Mouse (Mus musculus): ENCODE data around the gene Ccdc85c. TPM values are rescaled to one million over a fixed set of nuclear protein-coding genes. Genes with fewer than 3 reads are reported as not detected.
A peak's percentile ranks its signal among the peaks of the same experiment; 100 is the strongest.

Gene Ccdc85c
- polyA plus RNA-seq, 1 experiment, result 40.8 TPM

- Histone ChIP-seq H3K4me3 (ENCODE audit: insufficient read depth, low read length) (no peak overlapping the region), H3K27ac (ENCODE audit: insufficient read depth, low read length) (no peak overlapping the region), H3K4me1 (ENCODE audit: control insufficient read depth, insufficient read depth, low read length) (0 out of 2 replicates have a peak, but pooled peaks cover 2% of the 10 kb centered on the region)
- TF ChIP-seq CTCF (IDR thresholded peaks at IDR 0.05; ENCODE audit: extremely low read depth, insufficient read depth, low read length) (no peak), POLR2A (IDR thresholded peaks at IDR 0.05; ENCODE audit: extremely low read depth, insufficient read depth, low read length) (no peak)
Observed at GRCm38 (mm10) chr12:108225781-108226180, 49.4 kb downstream of the Ccdc85c start.

- peaks cover 2% of the 10 kb centered on the region; the same call in 1 of the 2 replicates for H3K4me1 ChIP-seq (ENCODE audit: control insufficient read depth, insufficient read depth, low read length)
Observed at GRCm38 (mm10) chr12:108223357-108223756, 51.9 kb downstream of the Ccdc85c start.

GRCm38 (mm10) chr12:108221712-108222111, 53.5 kb downstream of the Ccdc85c start:
- Histone ChIP-seq H3K4me3 (ENCODE audit: insufficient read depth, low read length) (no peak overlapping the region), H3K27ac (ENCODE audit: insufficient read depth, low read length) (no peak overlapping the region), H3K4me1 (ENCODE audit: control insufficient read depth, insufficient read depth, low read length) (peaks cover 2% of the 10 kb centered on the region; the same call in 1 of the 2 replicates)
- TF ChIP-seq CTCF (IDR thresholded peaks at IDR 0.05; ENCODE audit: extremely low read depth, insufficient read depth, low read length), result no peak
- TF ChIP-seq POLR2A (IDR thresholded peaks at IDR 0.05; ENCODE audit: extremely low read depth, insufficient read depth, low read length), result no peak

More at GRCm38 (mm10) chr12:108223357-108223756, 51.9 kb downstream of the Ccdc85c start:
- H3K4me3 ChIP-seq (ENCODE audit: insufficient read depth, low read length), result no peak overlapping the region
- TF ChIP-seq CTCF (IDR thresholded peaks at IDR 0.05; ENCODE audit: extremely low read depth, insufficient read depth, low read length) (no peak), POLR2A (IDR thresholded peaks at IDR 0.05; ENCODE audit: extremely low read depth, insufficient read depth, low read length) (no peak)
- no peak overlapping the region for H3K27ac ChIP-seq (ENCODE audit: insufficient read depth, low read length)

GRCm38 (mm10) chr12:108221206-108221605, 54.0 kb downstream of the Ccdc85c start:
- no peak overlapping the region for H3K27ac ChIP-seq (ENCODE audit: insufficient read depth, low read length)
- no peak for TF ChIP-seq POLR2A (IDR thresholded peaks at IDR 0.05; ENCODE audit: extremely low read depth, insufficient read depth, low read length)
- no peak for TF ChIP-seq CTCF (IDR thresholded peaks at IDR 0.05; ENCODE audit: extremely low read depth, insufficient read depth, low read length)
- H3K4me1 ChIP-seq (ENCODE audit: control insufficient read depth, insufficient read depth, low read length), result peaks cover 2% of the 10 kb centered on the region; the same call in 1 of the 2 replicates
- no peak overlapping the region for H3K4me3 ChIP-seq (ENCODE audit: insufficient read depth, low read length)

GRCm38 (mm10) chr12:108220621-108221020, 54.6 kb downstream of the Ccdc85c start:
- Histone ChIP-seq H3K4me1 (ENCODE audit: control insufficient read depth, insufficient read depth, low read length) (peaks cover 2% of the 10 kb centered on the region; the same call in 1 of the 2 replicates), H3K4me3 (ENCODE audit: insufficient read depth, low read length) (no peak overlapping the region), H3K27ac (ENCODE audit: insufficient read depth, low read length) (no peak overlapping the region)
- TF ChIP-seq CTCF (IDR thresholded peaks at IDR 0.05; ENCODE audit: extremely low read depth, insufficient read depth, low read length) (no peak), POLR2A (IDR thresholded peaks at IDR 0.05; ENCODE audit: extremely low read depth, insufficient read depth, low read length) (no peak)

- no peak overlapping the region for H3K4me3 ChIP-seq (ENCODE audit: insufficient read depth, low read length)
- peaks cover 2% of the 10 kb centered on the region; the same call in 1 of the 2 replicates for H3K4me1 ChIP-seq (ENCODE audit: control insufficient read depth, insufficient read depth, low read length)
- TF ChIP-seq CTCF (IDR thresholded peaks at IDR 0.05; ENCODE audit: extremely low read depth, insufficient read depth, low read length) (no peak), POLR2A (IDR thresholded peaks at IDR 0.05; ENCODE audit: extremely low read depth, insufficient read depth, low read length) (no peak)
- no peak overlapping the region for H3K27ac ChIP-seq (ENCODE audit: insufficient read depth, low read length)
Observed at GRCm38 (mm10) chr12:108219825-108220616, 55.2 kb downstream of the Ccdc85c start.

- Histone ChIP-seq H3K27ac (ENCODE audit: insufficient read depth, low read length) (no peak overlapping the region), H3K4me1 (ENCODE audit: control insufficient read depth, insufficient read depth, low read length) (peaks cover 2% of the 10 kb centered on the region; the same call in 1 of the 2 replicates), H3K4me3 (ENCODE audit: insufficient read depth, low read length) (no peak overlapping the region)
- TF ChIP-seq POLR2A (IDR thresholded peaks at IDR 0.05; ENCODE audit: extremely low read depth, insufficient read depth, low read length) (no peak), CTCF (IDR thresholded peaks at IDR 0.05; ENCODE audit: extremely low read depth, insufficient read depth, low read length) (no peak)
Observed at GRCm38 (mm10) chr12:108219163-108219562, 56.1 kb downstream of the Ccdc85c start.

GRCm38 (mm10) chr12:108217572-108217971, 57.7 kb downstream of the Ccdc85c start:
- peaks cover 2% of the 10 kb centered on the region; the same call in 1 of the 2 replicates for H3K4me1 ChIP-seq (ENCODE audit: control insufficient read depth, insufficient read depth, low read length)
- no peak overlapping the region for H3K4me3 ChIP-seq (ENCODE audit: insufficient read depth, low read length)
- H3K27ac ChIP-seq (ENCODE audit: insufficient read depth, low read length), result no peak overlapping the region
- TF ChIP-seq POLR2A (IDR thresholded peaks at IDR 0.05; ENCODE audit: extremely low read depth, insufficient read depth, low read length) (no peak), CTCF (IDR thresholded peaks at IDR 0.05; ENCODE audit: extremely low read depth, insufficient read depth, low read length) (peak; percentile 73)

- Histone ChIP-seq H3K4me3 (ENCODE audit: insufficient read depth, low read length) (no peak overlapping the region), H3K27ac (ENCODE audit: insufficient read depth, low read length) (no peak overlapping the region), H3K4me1 (ENCODE audit: control insufficient read depth, insufficient read depth, low read length) (peaks cover 2% of the 10 kb centered on the region; the same call in 1 of the 2 replicates)
Observed at GRCm38 (mm10) chr12:108216611-108217370, 58.4 kb downstream of the Ccdc85c start.

More at GRCm38 (mm10) chr12:108216611-108217370, 58.4 kb downstream of the Ccdc85c start:
- TF ChIP-seq CTCF (IDR thresholded peaks at IDR 0.05; ENCODE audit: extremely low read depth, insufficient read depth, low read length) (no peak), POLR2A (IDR thresholded peaks at IDR 0.05; ENCODE audit: extremely low read depth, insufficient read depth, low read length) (no peak)
